Mouse (Mus musculus): ENCODE measurements around the gene Arih2. TPM values are rescaled to one million over a fixed set of nuclear protein-coding genes. Genes with fewer than 3 reads are reported as not detected.
A peak's percentile ranks its signal among the peaks of the same experiment; 100 is the strongest.
"Not testable (repeated sequence)": the region's sequence is repeated elsewhere in the genome, so short reads cannot be mapped to it uniquely, and the experiment has no call there.

The Arih2 gene
- polyA plus RNA-seq, 1 experiment from 2014 or later = 52.7 TPM

GRCm38 (mm10) chr9:108628141-108628540 lies 21.0 kb downstream of the Arih2 start:
- H3K4me3 ChIP-seq (ENCODE audit: low read length) = no peak overlapping the region
- H3K4me2 ChIP-seq (replicated peaks; ENCODE audit: low read depth, low read length) = no peak overlapping the region
- no peaks in the 10 kb centered on the region for H3K27me3 ChIP-seq (ENCODE audit: insufficient read depth, low read length)
- WGBS = 88% methylated on average over 4 of the region's 4 CpGs
- no peaks in the 10 kb centered on the region for H3K9me3 ChIP-seq (ENCODE audit: low read length)
- no peak overlapping the region for H3K9ac ChIP-seq (replicated peaks; ENCODE audit: low read length)
- H3K36me3 ChIP-seq (ENCODE audit: insufficient read depth, low read length) = peaks cover 6% of the 10 kb centered on the region; the same call in 1 of the 2 replicates
- no peaks in the 10 kb centered on the region for H3K4me1 ChIP-seq (ENCODE audit: insufficient read depth, low read length)
- no peak for ATAC-seq (ENCODE audit: low FRiP score, low TSS enrichment)
- H3K27ac ChIP-seq (ENCODE audit: low read length) = no peak overlapping the region

- WGBS = 77% methylated on average over 2 of the region's 2 CpGs
- Histone ChIP-seq H3K9ac (replicated peaks; ENCODE audit: low read length) (no peak overlapping the region), H3K4me2 (replicated peaks; ENCODE audit: low read depth, low read length) (no peak overlapping the region), H3K27me3 (ENCODE audit: insufficient read depth, low read length) (no peaks in the 10 kb centered on the region), H3K9me3 (ENCODE audit: low read length) (no peaks in the 10 kb centered on the region), H3K4me1 (ENCODE audit: insufficient read depth, low read length) (no peaks in the 10 kb centered on the region), H3K27ac (ENCODE audit: low read length) (no peak overlapping the region), H3K4me3 (ENCODE audit: low read length) (no peak overlapping the region), H3K36me3 (ENCODE audit: insufficient read depth, low read length) (peaks cover 6% of the 10 kb centered on the region; the same call in 1 of the 2 replicates)
- ATAC-seq (ENCODE audit: low FRiP score, low TSS enrichment) = no peak
Measured at GRCm38 (mm10) chr9:108626498-108626897, 22.7 kb downstream of the Arih2 start.

GRCm38 (mm10) chr9:108617301-108617700 lies 31.9 kb downstream of the Arih2 start:
- no peak overlapping the region for H3K4me2 ChIP-seq (replicated peaks; ENCODE audit: low read depth, low read length)
- WGBS = 100% methylated on average over 1 of the region's 1 CpGs
- H3K9ac ChIP-seq (replicated peaks; ENCODE audit: low read length) = no peak overlapping the region
- no peak overlapping the region for H3K27ac ChIP-seq (ENCODE audit: low read length)
- no peaks in the 10 kb centered on the region for H3K27me3 ChIP-seq (ENCODE audit: insufficient read depth, low read length)
- no peak overlapping the region for H3K4me3 ChIP-seq (ENCODE audit: low read length)
- ATAC-seq (ENCODE audit: low FRiP score, low TSS enrichment) = no peak
- no peaks in the 10 kb centered on the region for H3K4me1 ChIP-seq (ENCODE audit: insufficient read depth, low read length)
- H3K9me3 ChIP-seq (ENCODE audit: low read length) = no peaks in the 10 kb centered on the region
- H3K36me3 ChIP-seq (ENCODE audit: insufficient read depth, low read length) = peaks cover 45% of the 10 kb centered on the region

GRCm38 (mm10) chr9:108611488-108611887 lies 37.7 kb downstream of the Arih2 start:
- no peak for ATAC-seq (ENCODE audit: low FRiP score, low TSS enrichment)
- H3K36me3 ChIP-seq (ENCODE audit: insufficient read depth, low read length) = peaks cover 81% of the 10 kb centered on the region
- no peaks in the 10 kb centered on the region for H3K4me1 ChIP-seq (ENCODE audit: insufficient read depth, low read length)
- no peak overlapping the region for H3K4me2 ChIP-seq (replicated peaks; ENCODE audit: low read depth, low read length)
- H3K27me3 ChIP-seq (ENCODE audit: insufficient read depth, low read length) = no peaks in the 10 kb centered on the region
- no peak overlapping the region for H3K9ac ChIP-seq (replicated peaks; ENCODE audit: low read length)
- H3K4me3 ChIP-seq (ENCODE audit: low read length) = no peak overlapping the region
- no peaks in the 10 kb centered on the region for H3K9me3 ChIP-seq (ENCODE audit: low read length)
- 85% methylated on average over 10 of the region's 10 CpGs for WGBS
- H3K27ac ChIP-seq (ENCODE audit: low read length) = no peak overlapping the region

- H3K27ac ChIP-seq (ENCODE audit: low read length) = no peak overlapping the region
- ATAC-seq (ENCODE audit: low FRiP score, low TSS enrichment) = no peak
- H3K4me1 ChIP-seq (ENCODE audit: insufficient read depth, low read length) = no peaks in the 10 kb centered on the region
- H3K27me3 ChIP-seq (ENCODE audit: insufficient read depth, low read length) = no peaks in the 10 kb centered on the region
- no peak overlapping the region for H3K9ac ChIP-seq (replicated peaks; ENCODE audit: low read length)
- peaks cover 83% of the 10 kb centered on the region for H3K36me3 ChIP-seq (ENCODE audit: insufficient read depth, low read length)
- H3K4me2 ChIP-seq (replicated peaks; ENCODE audit: low read depth, low read length) = no peak overlapping the region
- no peak overlapping the region for H3K4me3 ChIP-seq (ENCODE audit: low read length)
- 84% methylated on average over 4 of the region's 4 CpGs for WGBS
- no peaks in the 10 kb centered on the region for H3K9me3 ChIP-seq (ENCODE audit: low read length)
Measured at GRCm38 (mm10) chr9:108608889-108609288, 40.3 kb downstream of the Arih2 start.

GRCm38 (mm10) chr9:108607929-108608328 lies 41.3 kb downstream of the Arih2 start:
- not testable (repeated sequence) for H3K9ac ChIP-seq (replicated peaks; ENCODE audit: low read length); H3K4me2 ChIP-seq (replicated peaks; ENCODE audit: low read depth, low read length); H3K27me3 ChIP-seq (ENCODE audit: insufficient read depth, low read length); H3K9me3 ChIP-seq (ENCODE audit: low read length); H3K27ac ChIP-seq (ENCODE audit: low read length); ATAC-seq (ENCODE audit: low FRiP score, low TSS enrichment); H3K4me1 ChIP-seq (ENCODE audit: insufficient read depth, low read length); H3K4me3 ChIP-seq (ENCODE audit: low read length)
- WGBS = 87% methylated on average over 5 of the region's 5 CpGs
- H3K36me3 ChIP-seq (ENCODE audit: insufficient read depth, low read length) = peaks cover 85% of the 10 kb centered on the region

- no peak overlapping the region for H3K9ac ChIP-seq (replicated peaks; ENCODE audit: low read length)
- H3K4me2 ChIP-seq (replicated peaks; ENCODE audit: low read depth, low read length) = no peak overlapping the region
- ATAC-seq (ENCODE audit: low FRiP score, low TSS enrichment) = no peak
- H3K4me3 ChIP-seq (ENCODE audit: low read length) = no peak overlapping the region
- no peaks in the 10 kb centered on the region for H3K27me3 ChIP-seq (ENCODE audit: insufficient read depth, low read length)
- H3K36me3 ChIP-seq (ENCODE audit: insufficient read depth, low read length) = peaks cover 36% of the 10 kb centered on the region
- WGBS = 80% methylated on average over 4 of the region's 4 CpGs
- no peak overlapping the region for H3K27ac ChIP-seq (ENCODE audit: low read length)
- H3K4me1 ChIP-seq (ENCODE audit: insufficient read depth, low read length) = peaks cover 5% of the 10 kb centered on the region
- H3K9me3 ChIP-seq (ENCODE audit: low read length) = no peaks in the 10 kb centered on the region
Measured at GRCm38 (mm10) chr9:108601986-108602385, 47.2 kb downstream of the Arih2 start.

- H3K4me2 ChIP-seq (replicated peaks; ENCODE audit: low read depth, low read length) = no peak overlapping the region
- peaks cover 23% of the 10 kb centered on the region for H3K36me3 ChIP-seq (ENCODE audit: insufficient read depth, low read length)
- H3K4me1 ChIP-seq (ENCODE audit: insufficient read depth, low read length) = peaks cover 12% of the 10 kb centered on the region
- H3K9me3 ChIP-seq (ENCODE audit: low read length) = no peaks in the 10 kb centered on the region
- H3K4me3 ChIP-seq (ENCODE audit: low read length) = no peak overlapping the region
- no peaks in the 10 kb centered on the region for H3K27me3 ChIP-seq (ENCODE audit: insufficient read depth, low read length)
- 25% methylated on average over 2 of the region's 2 CpGs for WGBS
- H3K27ac ChIP-seq (ENCODE audit: low read length) = no peak overlapping the region
- H3K9ac ChIP-seq (replicated peaks; ENCODE audit: low read length) = no peak overlapping the region
- no peak for ATAC-seq (ENCODE audit: low FRiP score, low TSS enrichment)
Measured at GRCm38 (mm10) chr9:108600011-108600410, 49.2 kb downstream of the Arih2 start.

GRCm38 (mm10) chr9:108599021-108599566 lies 50.1 kb downstream of the Arih2 start:
- no peak overlapping the region for H3K9ac ChIP-seq (replicated peaks; ENCODE audit: low read length)
- H3K27ac ChIP-seq (ENCODE audit: low read length) = no peak overlapping the region
- no peaks in the 10 kb centered on the region for H3K27me3 ChIP-seq (ENCODE audit: insufficient read depth, low read length)
- peaks cover 16% of the 10 kb centered on the region for H3K36me3 ChIP-seq (ENCODE audit: insufficient read depth, low read length)
- H3K4me2 ChIP-seq (replicated peaks; ENCODE audit: low read depth, low read length) = no peak overlapping the region
- H3K4me3 ChIP-seq (ENCODE audit: low read length) = no peak overlapping the region
- peaks cover 12% of the 10 kb centered on the region for H3K4me1 ChIP-seq (ENCODE audit: insufficient read depth, low read length)
- no peaks in the 10 kb centered on the region for H3K9me3 ChIP-seq (ENCODE audit: low read length)
- ATAC-seq (ENCODE audit: low FRiP score, low TSS enrichment) = no peak
- WGBS = 72% methylated on average over 4 of the region's 4 CpGs

- ATAC-seq (ENCODE audit: low FRiP score, low TSS enrichment) = peak; percentile 87
- Histone ChIP-seq H3K4me2 (replicated peaks; ENCODE audit: low read depth, low read length) (peak within 1 kb of the TSS; percentile 93), H3K4me3 (ENCODE audit: low read length) (peak within 1 kb of the TSS; percentile 81), H3K9me3 (ENCODE audit: low read length) (no peaks in the 10 kb centered on the region), H3K27ac (ENCODE audit: low read length) (no peak within 1 kb of the TSS), H3K9ac (replicated peaks; ENCODE audit: low read length) (peak within 1 kb of the TSS; percentile 88), H3K36me3 (ENCODE audit: insufficient read depth, low read length) (0 out of 2 replicates have a peak, but pooled peaks cover under 1% of the 10 kb centered on the region), H3K27me3 (ENCODE audit: insufficient read depth, low read length) (no peaks in the 10 kb centered on the region), H3K4me1 (ENCODE audit: insufficient read depth, low read length) (peaks cover 12% of the 10 kb centered on the region)
- WGBS = 3% methylated on average over 67 of the region's 69 CpGs
Measured at GRCm38 (mm10) chr9:108596998-108597764, 52.0 kb downstream of the Arih2 start, which contains the start of gene P4htm. P4htm (minus strand) TSS chr9:108597667.

All from kidney, embryonic 16.5 days (tissue).